Mouse (Mus musculus) thymus, postnatal 0 days (tissue): ENCODE results near the gene Aida. TPM values are rescaled to one million over a fixed set of nuclear protein-coding genes. Genes with fewer than 3 reads are reported as not detected.

Experiments used
- polyA plus RNA-seq: library from polyadenylated mRNA; unstranded; fragments of >200 nt; fragmentation: Nextera tagmentation; extraction: Ambion mirVana; gene quantifications from 2 replicates; pipeline ENCODE4 v1.2.1, GENCODE M21; 2015

The Aida gene
- polyA plus RNA-seq, 1 experiment from 2014 or later, result 28.2 TPM

Other genes with a start within 250 kb of the Aida start
- gene Disp1, start 75.1 kb upstream of the Aida start, polyA plus RNA-seq, result 8.6 and 11.3 TPM in 2 replicates
- gene Brox, start 679 bp downstream of the Aida start, polyA plus RNA-seq, result 55.3 and 63.5 TPM in 2 replicates
- gene Mia3, start 73.0 kb downstream of the Aida start, polyA plus RNA-seq, result 69.8 and 81.6 TPM in 2 replicates
- gene Taf1a, start 92.4 kb downstream of the Aida start, polyA plus RNA-seq, result 18.3 and 22.0 TPM in 2 replicates
- 1.4 and 1.9 TPM in 2 replicates for gene Hhipl2, start 121.6 kb downstream of the Aida start, polyA plus RNA-seq